Mouse (Mus musculus) cerebellum, adult 9-11 months (tissue): ENCODE measurements around the gene Ears2.
A peak's percentile ranks its signal among the peaks of the same experiment; 100 is the strongest.
"Not testable (repeated sequence)": the region's sequence is repeated elsewhere in the genome, so short reads cannot be mapped to it uniquely, and the experiment has no call there.

Experiments
- DNase-seq: peaks from one replicate; pipeline ENCODE4 v3.0.0; 2022

The Ears2 gene

GRCm38 (mm10) chr7:122066945-122067516 is at the start of gene Ears2, which contains the start of gene Ubfd1:
Ears2 (minus strand) TSS chr7:122067263.
Ubfd1 (plus strand) TSS chr7:122067175.
- peak; percentile 96 for DNase-seq

- DNase-seq: no peak
These were observed 41.1 kb upstream of the Ears2 start for GRCm38 (mm10) chr7:122108206-122108605.

- DNase-seq: peak; percentile 89
These were observed 34.7 kb upstream of the Ears2 start, which contains the start of gene Ndufab1 for GRCm38 (mm10) chr7:122101747-122102244. Ndufab1 (minus strand) TSS chr7:122101886.

- not testable (repeated sequence) for DNase-seq
These were observed 34.1 kb upstream of the Ears2 start for GRCm38 (mm10) chr7:122101014-122101746.

- peak; percentile 36 for DNase-seq
These were observed 32.2 kb upstream of the Ears2 start for GRCm38 (mm10) chr7:122099222-122099621.

- DNase-seq: no peak
These were observed 30.9 kb upstream of the Ears2 start for GRCm38 (mm10) chr7:122098009-122098408.

GRCm38 (mm10) chr7:122094564-122095330 is 27.7 kb upstream of the Ears2 start:
- DNase-seq: no peak

- DNase-seq: no peak
These were observed 20.3 kb upstream of the Ears2 start for GRCm38 (mm10) chr7:122087195-122087982.

- no peak for DNase-seq
These were observed 14.0 kb upstream of the Ears2 start for GRCm38 (mm10) chr7:122081071-122081470.

GRCm38 (mm10) chr7:122079798-122080554 is 12.9 kb upstream of the Ears2 start:
- no peak for DNase-seq

GRCm38 (mm10) chr7:122074374-122074773 is 7.3 kb upstream of the Ears2 start:
- no peak for DNase-seq

GRCm38 (mm10) chr7:122067517-122068381 is 686 bp upstream of the Ears2 start:
- no peak for DNase-seq

- no peak for DNase-seq
These were observed 740 bp downstream of the Ears2 start for GRCm38 (mm10) chr7:122066102-122066944.

- no peak for DNase-seq
These were observed 1.4 kb downstream of the Ears2 start for GRCm38 (mm10) chr7:122065656-122066055.

- no peak for DNase-seq
These were observed 10.4 kb downstream of the Ears2 start for GRCm38 (mm10) chr7:122056633-122057032.

- DNase-seq: no peak
These were observed 16.2 kb downstream of the Ears2 start for GRCm38 (mm10) chr7:122050834-122051233.

GRCm38 (mm10) chr7:122048191-122048590 is 18.9 kb downstream of the Ears2 start:
- DNase-seq: no peak

GRCm38 (mm10) chr7:122046813-122047212 is 20.2 kb downstream of the Ears2 start:
- no peak for DNase-seq

GRCm38 (mm10) chr7:122045711-122046110 is 21.4 kb downstream of the Ears2 start:
- DNase-seq: no peak

- DNase-seq: no peak
These were observed 21.9 kb downstream of the Ears2 start for GRCm38 (mm10) chr7:122045181-122045634.
